Mouse (Mus musculus) hindbrain, postnatal 0 days (tissue): ENCODE results near the gene Cfap44. TPM values are rescaled to one million over a fixed set of nuclear protein-coding genes. Genes with fewer than 3 reads are reported as not detected.

Experiments
- ATAC-seq: fragments of 200-750 bp; cut with Nextera tagmentation; 2 replicates; pipeline ENCODE4 v1.8.0; 2017; ENCODE audit warnings: mild to moderate bottlenecking, moderate TSS enrichment, moderate library complexity
- DNase-seq: peaks from one replicate; pipeline ENCODE4 v3.0.0-alpha.2; 2015; ENCODE audit warnings: low spot score
- H3K27ac ChIP-seq: fragments of 300-500 bp; sonication (generic); 2 replicates; pipeline ENCODE4 v1.5.1; 2014; ENCODE audit warnings: mild to moderate bottlenecking
- H3K27me3 ChIP-seq: fragments of 300-500 bp; sonication (generic); 2 replicates; pipeline ENCODE4 v1.6.1; 2014; ENCODE audit warnings: low read length, mixed read lengths; ENCODE audit not compliant: insufficient read depth
- H3K36me3 ChIP-seq: fragments of 300-500 bp; sonication (generic); 2 replicates; pipeline ENCODE4 v1.6.1; 2014; ENCODE audit warnings: low read length, mixed read lengths; ENCODE audit not compliant: insufficient read depth
- H3K4me1 ChIP-seq: fragments of 300-500 bp; sonication (generic); 2 replicates; pipeline ENCODE4 v1.6.1; 2014; ENCODE audit warnings: antibody characterized with exemption, low read length, mixed read lengths; ENCODE audit not compliant: insufficient read depth
- H3K4me2 ChIP-seq: fragments of 300-500 bp; sonication (generic); 2 replicates; pipeline ENCODE4 v1.6.1; 2014; ENCODE audit warnings: low read depth, mild to moderate bottlenecking, low read length, moderate library complexity, mixed read lengths
- H3K4me3 ChIP-seq: fragments of 300-500 bp; sonication (generic); 2 replicates; pipeline ENCODE4 v1.5.1; 2014; ENCODE audit warnings: low read length
- H3K9ac ChIP-seq: fragments of 300-500 bp; sonication (generic); replicated peaks from 2 replicates; pipeline ENCODE4 v1.6.1; 2014; ENCODE audit warnings: mild to moderate bottlenecking, low read length, moderate library complexity, mixed read lengths
- H3K9me3 ChIP-seq: fragments of 300-500 bp; sonication (generic); 2 replicates; pipeline ENCODE4 v1.6.1; 2016; ENCODE audit warnings: low read length, mixed read lengths
- CTCF ChIP-seq: IDR thresholded peaks from 2 replicates; pipeline ENCODE4 v1.5.1; 2016; ENCODE audit warnings: antibody characterized with exemption, control low read depth, low read depth
- WGBS: fragments of 180-500 bp; shearing (Covaris S2); extraction: QIAGEN DNeasy Blood & Tissue Kit; methylation state at CpG from one replicate; pipeline ENCODE4 v1.1.7; 2014; 5-methylcytosine and 5-hydroxymethylcytosine counted together
- polyA plus RNA-seq: library from polyadenylated mRNA; unstranded; fragments of >200 nt; fragmentation: Nextera tagmentation; extraction: Ambion mirVana; gene quantifications from 2 replicates; pipeline ENCODE4 v1.2.1, GENCODE M21; 2015
- total RNA-seq: library from RNA; depleted of rRNA; stranded (reverse); fragments of >200 nt; gene quantifications from 2 replicates; pipeline ENCODE4 v1.2.3, GENCODE M21; 2014

Gene Cfap44
- total and polyA plus RNA-seq, 2 experiments from 2014 or later, result 3.4 to 5.3 TPM

DNA sequence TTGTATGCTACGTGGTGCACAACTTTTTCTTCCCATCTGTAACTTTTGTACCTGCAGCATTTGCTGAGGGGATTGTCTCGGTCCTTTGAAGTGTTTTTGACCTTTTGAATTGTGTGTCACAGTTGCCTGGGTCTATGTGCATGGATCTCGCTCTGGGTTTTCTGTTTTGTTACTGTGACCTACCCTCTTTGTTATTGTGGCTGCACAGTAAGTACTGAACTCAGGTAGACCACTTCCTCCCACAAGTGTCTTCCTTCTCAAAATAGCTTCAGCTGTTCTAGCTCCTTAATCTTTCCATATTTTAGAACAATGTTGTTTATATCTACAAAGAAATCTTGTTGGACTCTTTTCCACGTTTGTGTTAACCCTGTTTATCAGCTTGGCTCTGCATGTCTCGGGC, 66.3 kb downstream of the Cfap44 start:
- DNase-seq (no peak), ATAC-seq (no peak)
- H3K36me3 ChIP-seq, result no peaks in the 10 kb centered on the region
- H3K4me1 ChIP-seq, result no peaks in the 10 kb centered on the region
- H3K4me2 ChIP-seq, result no peak overlapping the region
- no peak overlapping the region for H3K9ac ChIP-seq
- no peaks in the 10 kb centered on the region for H3K9me3 ChIP-seq
- no peaks in the 10 kb centered on the region for H3K27me3 ChIP-seq
- WGBS, result 86% methylated on average over 5 of the region's 5 CpGs
- no peak overlapping the region for H3K27ac ChIP-seq
- H3K4me3 ChIP-seq, result no peak overlapping the region
- TF ChIP-seq CTCF, result no peak

DNA sequence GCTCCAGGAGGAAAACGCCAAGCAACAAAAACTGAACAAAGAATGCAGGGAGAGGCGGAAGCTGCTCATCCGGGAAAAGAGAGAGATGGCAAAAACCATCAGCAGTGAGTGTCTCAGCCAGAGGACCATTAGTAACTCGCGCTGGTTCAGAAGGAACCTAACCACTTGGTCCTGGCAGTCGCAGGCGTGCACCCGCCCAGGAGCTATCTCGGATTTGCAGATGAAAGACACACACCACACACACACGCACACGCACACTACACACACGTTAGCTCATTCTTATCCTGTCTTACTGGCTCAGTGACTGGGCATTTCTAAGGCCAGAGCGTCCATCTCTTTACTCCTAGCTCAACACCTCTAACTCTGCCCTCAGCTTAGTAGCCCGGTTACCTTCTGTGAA, 80.7 kb downstream of the Cfap44 start:
- no peak for ATAC-seq
- H3K4me2 ChIP-seq, result no peak overlapping the region
- WGBS, result 90% methylated on average over 14 of the region's 14 CpGs

DNA sequence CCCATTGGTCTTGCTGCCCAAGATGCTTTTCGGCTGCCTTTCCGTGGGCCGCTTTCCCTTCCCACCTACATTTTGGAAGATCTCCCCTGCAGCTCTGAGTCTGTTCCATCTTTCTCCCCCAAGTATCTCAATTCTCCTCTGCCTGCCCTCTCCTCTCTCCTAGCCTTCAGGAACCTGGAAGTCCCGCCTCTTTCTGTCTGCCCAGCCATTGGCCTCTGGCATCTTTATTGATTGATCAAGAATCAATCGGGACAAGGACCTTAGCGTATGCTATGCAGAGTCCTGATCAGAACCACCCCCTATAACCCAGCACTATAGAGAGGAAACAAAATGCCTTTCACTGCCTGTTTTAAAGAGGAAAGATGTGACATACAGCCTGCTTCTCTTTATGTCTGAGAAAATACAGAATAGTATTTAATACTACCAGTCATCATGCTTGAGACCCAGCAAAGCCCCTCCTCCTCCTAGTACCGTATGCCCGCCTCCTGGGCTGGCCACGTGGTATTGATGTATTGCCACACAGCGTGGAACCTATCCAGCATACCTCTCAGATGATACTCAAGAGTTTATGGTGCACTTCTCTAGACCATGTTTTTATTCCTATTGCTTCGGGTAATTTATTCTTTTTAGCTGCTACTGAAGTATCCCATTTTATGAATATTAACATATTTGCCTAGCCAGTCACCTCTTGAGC, 81.2 kb downstream of the Cfap44 start:
- Histone ChIP-seq H3K4me2 (no peak overlapping the region), H3K36me3 (no peaks in the 10 kb centered on the region), H3K4me3 (no peak overlapping the region), H3K27ac (no peak overlapping the region), H3K9ac (no peak overlapping the region), H3K27me3 (no peaks in the 10 kb centered on the region), H3K4me1 (no peaks in the 10 kb centered on the region), H3K9me3 (no peaks in the 10 kb centered on the region)
- DNase-seq (no peak), ATAC-seq (no peak)
- TF ChIP-seq CTCF, result no peak
- WGBS, result 86% methylated on average over 11 of the region's 11 CpGs

More for the DNA sequence above, 80.7 kb downstream of the Cfap44 start:
- no peaks in the 10 kb centered on the region for H3K27me3 ChIP-seq
- H3K27ac ChIP-seq, result no peak overlapping the region
- no peak for DNase-seq
- H3K9me3 ChIP-seq, result no peaks in the 10 kb centered on the region
- no peak overlapping the region for H3K9ac ChIP-seq
- H3K4me3 ChIP-seq, result no peak overlapping the region
- no peaks in the 10 kb centered on the region for H3K36me3 ChIP-seq
- no peak for TF ChIP-seq CTCF
- H3K4me1 ChIP-seq, result no peaks in the 10 kb centered on the region

DNA sequence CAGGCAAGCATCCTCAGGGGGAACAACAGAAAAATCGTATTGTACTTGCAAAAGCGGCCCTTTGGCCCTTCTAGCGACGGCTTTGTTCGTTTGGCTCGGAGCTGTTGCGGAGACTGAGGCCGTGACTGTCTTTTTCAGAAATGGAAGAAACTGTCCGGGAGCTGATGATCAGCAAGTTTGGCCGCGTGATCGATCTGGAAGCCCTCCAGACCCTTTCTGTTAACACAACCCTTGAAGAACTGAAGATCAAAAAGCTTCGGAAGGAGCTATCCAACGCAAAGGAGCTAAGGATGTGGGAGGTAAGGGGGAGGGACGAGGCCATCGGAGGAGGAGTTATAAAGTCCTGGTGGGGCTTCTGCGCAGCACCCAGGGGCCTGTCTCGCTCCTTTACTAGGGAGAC, 84.2 kb downstream of the Cfap44 start:
- 36% methylated on average over 18 of the region's 18 CpGs for WGBS
- DNase-seq (no peak), ATAC-seq (no peak)
- no peak overlapping the region for H3K4me3 ChIP-seq
- H3K36me3 ChIP-seq, result no peaks in the 10 kb centered on the region
- H3K4me1 ChIP-seq, result no peaks in the 10 kb centered on the region
- no peaks in the 10 kb centered on the region for H3K27me3 ChIP-seq
- H3K4me2 ChIP-seq, result peak overlapping the region; percentile 29; the same call in 1 of the 2 replicates
- no peak for TF ChIP-seq CTCF
- no peak overlapping the region for H3K27ac ChIP-seq
- H3K9ac ChIP-seq, result no peak overlapping the region
- no peaks in the 10 kb centered on the region for H3K9me3 ChIP-seq

DNA sequence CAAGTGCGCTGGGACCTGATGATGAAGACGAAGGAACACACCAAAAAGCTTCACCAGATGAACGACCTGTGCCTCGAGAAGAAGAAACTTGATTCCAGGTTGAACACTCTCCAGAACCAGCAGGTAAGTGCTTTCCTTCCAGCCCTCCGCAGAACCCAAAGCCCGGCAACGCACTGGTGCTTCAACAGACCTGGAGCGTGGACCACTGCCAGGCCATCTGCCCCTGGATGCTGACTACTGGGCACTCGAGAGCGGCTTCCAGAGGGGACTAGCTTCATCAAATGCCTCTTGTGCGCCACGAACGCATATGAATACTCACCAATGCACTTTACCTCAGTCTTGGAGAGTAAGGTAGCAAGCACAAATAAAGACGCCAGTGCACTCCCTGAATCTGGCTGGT, 85.3 kb downstream of the Cfap44 start:
- no peaks in the 10 kb centered on the region for H3K4me1 ChIP-seq

DNA sequence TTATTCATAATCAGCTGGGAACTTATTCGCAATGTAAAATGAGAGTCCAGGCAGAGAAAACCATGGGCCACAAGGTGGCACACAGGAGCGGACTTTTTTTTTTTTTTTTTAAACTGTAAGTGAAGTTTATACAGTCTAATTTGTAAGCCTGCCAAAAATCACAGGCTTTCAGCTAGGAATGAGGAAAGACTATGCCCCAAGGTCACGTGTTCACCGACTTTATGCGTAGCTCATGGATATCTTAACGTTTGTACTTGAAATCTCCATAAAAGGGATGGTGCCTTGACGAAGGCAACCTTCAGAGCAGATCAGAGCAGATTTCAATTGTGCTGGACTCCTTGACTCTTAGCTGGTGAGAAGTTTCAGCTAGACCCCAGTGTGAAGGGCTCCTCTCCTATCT, 86.0 kb downstream of the Cfap44 start:
- peak; percentile 41 for ATAC-seq
- Histone ChIP-seq H3K4me1 (no peaks in the 10 kb centered on the region), H3K27me3 (no peaks in the 10 kb centered on the region), H3K36me3 (0 out of 2 replicates have a peak, but pooled peaks cover 3% of the 10 kb centered on the region), H3K9me3 (no peaks in the 10 kb centered on the region), H3K27ac (no peak overlapping the region), H3K4me3 (no peak overlapping the region), H3K4me2 (no peak overlapping the region), H3K9ac (no peak overlapping the region)
- TF ChIP-seq CTCF, result peak; percentile 65
- peak; percentile 77 for DNase-seq
- 46% methylated on average over 7 of the region's 7 CpGs for WGBS

More for the DNA sequence above, 85.3 kb downstream of the Cfap44 start:
- no peak for TF ChIP-seq CTCF
- Histone ChIP-seq H3K9ac (no peak overlapping the region), H3K27ac (no peak overlapping the region), H3K4me3 (no peak overlapping the region), H3K27me3 (no peaks in the 10 kb centered on the region), H3K36me3 (no peaks in the 10 kb centered on the region), H3K9me3 (no peaks in the 10 kb centered on the region), H3K4me2 (no peak overlapping the region)
- ATAC-seq, result 0 out of 2 replicates have a peak, but pooled peaks have one; percentile 27
- 65% methylated on average over 14 of the region's 14 CpGs for WGBS
- peak; percentile 69 for DNase-seq
